Mouse (Mus musculus): Measurements from ENCODE around the gene Atp2c1. TPM values are rescaled to one million over a fixed set of nuclear protein-coding genes. Genes with fewer than 3 reads are reported as not detected.

Atp2c1 gene
- polyA plus RNA-seq (2012; rRNA removed), result 108 and 110 TPM in 2 replicates

- H3K4me3 ChIP-seq (replicated peaks; ENCODE audit: insufficient read depth, low read depth, low read length), result no peak within 1 kb of the TSS
- H3K27ac ChIP-seq (ENCODE audit: insufficient read depth, low read length), result no peak within 1 kb of the TSS
- DNase-seq, result no peak
- TF ChIP-seq POLR2A (IDR thresholded peaks at IDR 0.05; ENCODE audit: borderline replicate concordance, insufficient read depth, low read length), result no peak
- TF ChIP-seq CTCF (IDR thresholded peaks at IDR 0.05; ENCODE audit: borderline replicate concordance, insufficient read depth, low read depth, low read length), result no peak
- 91% methylated on average over 12 of the region's 12 CpGs for WGBS
- H3K4me1 ChIP-seq (ENCODE audit: control insufficient read depth, insufficient read depth, low read length), result peaks cover 21% of the 10 kb centered on the region
- H3K27me3 ChIP-seq (ENCODE audit: control insufficient read depth, insufficient read depth, low read length), result no peaks in the 10 kb centered on the region
These were observed at the start of gene Atp2c1 for GRCm38 (mm10) chr9:105527219-105527618. Gene Atp2c1, minus strand, starts transcription at chr9:105527319.

- H3K27ac ChIP-seq (ENCODE audit: insufficient read depth, low read length), result no peak overlapping the region
- no peak overlapping the region for H3K4me3 ChIP-seq (replicated peaks; ENCODE audit: insufficient read depth, low read depth, low read length)
- H3K27me3 ChIP-seq (ENCODE audit: control insufficient read depth, insufficient read depth, low read length), result no peaks in the 10 kb centered on the region
- WGBS, result 42% methylated on average over 5 of the region's 5 CpGs
- H3K4me1 ChIP-seq (ENCODE audit: control insufficient read depth, insufficient read depth, low read length), result no peaks in the 10 kb centered on the region
- DNase-seq, result no peak
- TF ChIP-seq CTCF (IDR thresholded peaks at IDR 0.05; ENCODE audit: borderline replicate concordance, insufficient read depth, low read depth, low read length), result no peak
These were observed 30.3 kb upstream of the Atp2c1 start for GRCm38 (mm10) chr9:105557452-105557851.

- no peak for TF ChIP-seq CTCF (IDR thresholded peaks at IDR 0.05; ENCODE audit: borderline replicate concordance, insufficient read depth, low read depth, low read length)
- no peak for TF ChIP-seq POLR2A (IDR thresholded peaks at IDR 0.05; ENCODE audit: borderline replicate concordance, insufficient read depth, low read length)
- Histone ChIP-seq H3K27ac (ENCODE audit: insufficient read depth, low read length) (no peak overlapping the region), H3K4me3 (replicated peaks; ENCODE audit: insufficient read depth, low read depth, low read length) (no peak overlapping the region), H3K27me3 (ENCODE audit: control insufficient read depth, insufficient read depth, low read length) (no peaks in the 10 kb centered on the region), H3K4me1 (ENCODE audit: control insufficient read depth, insufficient read depth, low read length) (no peaks in the 10 kb centered on the region)
- DNase-seq, result no peak
- WGBS, result 50% methylated on average over 8 of the region's 8 CpGs
These were observed 29.1 kb upstream of the Atp2c1 start for GRCm38 (mm10) chr9:105556141-105556735.

- WGBS, result 81% methylated on average over 7 of the region's 7 CpGs
- Histone ChIP-seq H3K4me1 (ENCODE audit: control insufficient read depth, insufficient read depth, low read length) (no peaks in the 10 kb centered on the region), H3K4me3 (replicated peaks; ENCODE audit: insufficient read depth, low read depth, low read length) (no peak overlapping the region), H3K27ac (ENCODE audit: insufficient read depth, low read length) (no peak overlapping the region), H3K27me3 (ENCODE audit: control insufficient read depth, insufficient read depth, low read length) (no peaks in the 10 kb centered on the region)
- TF ChIP-seq CTCF (IDR thresholded peaks at IDR 0.05; ENCODE audit: borderline replicate concordance, insufficient read depth, low read depth, low read length), result no peak
- TF ChIP-seq POLR2A (IDR thresholded peaks at IDR 0.05; ENCODE audit: borderline replicate concordance, insufficient read depth, low read length), result no peak
- DNase-seq, result no peak
These were observed 27.3 kb upstream of the Atp2c1 start for GRCm38 (mm10) chr9:105554439-105554807.

- no peak for TF ChIP-seq POLR2A (IDR thresholded peaks at IDR 0.05; ENCODE audit: borderline replicate concordance, insufficient read depth, low read length)
- TF ChIP-seq CTCF (IDR thresholded peaks at IDR 0.05; ENCODE audit: borderline replicate concordance, insufficient read depth, low read depth, low read length), result no peak
- DNase-seq, result no peak
- no peaks in the 10 kb centered on the region for H3K4me1 ChIP-seq (ENCODE audit: control insufficient read depth, insufficient read depth, low read length)
- H3K27ac ChIP-seq (ENCODE audit: insufficient read depth, low read length), result no peak overlapping the region
- H3K4me3 ChIP-seq (replicated peaks; ENCODE audit: insufficient read depth, low read depth, low read length), result no peak overlapping the region
- 51% methylated on average over 24 of the region's 24 CpGs for WGBS
- H3K27me3 ChIP-seq (ENCODE audit: control insufficient read depth, insufficient read depth, low read length), result no peaks in the 10 kb centered on the region
These were observed 26.7 kb upstream of the Atp2c1 start for GRCm38 (mm10) chr9:105553629-105554438.

GRCm38 (mm10) chr9:105551407-105551806, 24.3 kb upstream of the Atp2c1 start:
- Histone ChIP-seq H3K27me3 (ENCODE audit: control insufficient read depth, insufficient read depth, low read length) (no peaks in the 10 kb centered on the region), H3K27ac (ENCODE audit: insufficient read depth, low read length) (no peak overlapping the region), H3K4me3 (replicated peaks; ENCODE audit: insufficient read depth, low read depth, low read length) (no peak overlapping the region), H3K4me1 (ENCODE audit: control insufficient read depth, insufficient read depth, low read length) (no peaks in the 10 kb centered on the region)
- DNase-seq, result no peak
- TF ChIP-seq POLR2A (IDR thresholded peaks at IDR 0.05; ENCODE audit: borderline replicate concordance, insufficient read depth, low read length) (no peak), CTCF (IDR thresholded peaks at IDR 0.05; ENCODE audit: borderline replicate concordance, insufficient read depth, low read depth, low read length) (no peak)
- 69% methylated on average over 4 of the region's 4 CpGs for WGBS

GRCm38 (mm10) chr9:105549096-105549495, 22.0 kb upstream of the Atp2c1 start:
- no peak overlapping the region for H3K27ac ChIP-seq (ENCODE audit: insufficient read depth, low read length)
- no peaks in the 10 kb centered on the region for H3K27me3 ChIP-seq (ENCODE audit: control insufficient read depth, insufficient read depth, low read length)
- 25% methylated on average over 6 of the region's 6 CpGs for WGBS
- no peaks in the 10 kb centered on the region for H3K4me1 ChIP-seq (ENCODE audit: control insufficient read depth, insufficient read depth, low read length)
- TF ChIP-seq CTCF (IDR thresholded peaks at IDR 0.05; ENCODE audit: borderline replicate concordance, insufficient read depth, low read depth, low read length), result no peak
- no peak for TF ChIP-seq POLR2A (IDR thresholded peaks at IDR 0.05; ENCODE audit: borderline replicate concordance, insufficient read depth, low read length)
- no peak overlapping the region for H3K4me3 ChIP-seq (replicated peaks; ENCODE audit: insufficient read depth, low read depth, low read length)
- DNase-seq, result no peak
